Mouse (Mus musculus): ENCODE measurements around the gene Mgat5. TPM values are rescaled to one million over a fixed set of nuclear protein-coding genes. Genes with fewer than 3 reads are reported as not detected.

Mgat5 gene
- total RNA-seq, 2 experiments from 2014 or later = 18.3 to 24.9 TPM

- DNase-seq (ENCODE audit: low spot score in 2 of 2) = no peak
Measured at GRCm38 (mm10) chr1:127374157-127374556, 169.3 kb downstream of the Mgat5 start.

GRCm38 (mm10) chr1:127380140-127380539 is 175.3 kb downstream of the Mgat5 start:
- DNase-seq (ENCODE audit: low spot score in 2 of 2) = no peak

GRCm38 (mm10) chr1:127380749-127381501 is 176.1 kb downstream of the Mgat5 start:
- no peak for DNase-seq (ENCODE audit: low spot score in 2 of 2)

GRCm38 (mm10) chr1:127383071-127383470 is 178.3 kb downstream of the Mgat5 start:
- DNase-seq (ENCODE audit: low spot score in 2 of 2) = no peak

- DNase-seq (ENCODE audit: low spot score in 2 of 2) = no peak
Measured at GRCm38 (mm10) chr1:127387226-127387625, 182.4 kb downstream of the Mgat5 start.

- no peak for DNase-seq (ENCODE audit: low spot score in 2 of 2)
Measured at GRCm38 (mm10) chr1:127387661-127388060, 182.8 kb downstream of the Mgat5 start.

GRCm38 (mm10) chr1:127394716-127395115 is 189.9 kb downstream of the Mgat5 start:
- no peak for DNase-seq (ENCODE audit: low spot score in 2 of 2)

GRCm38 (mm10) chr1:127395724-127396123 is 190.9 kb downstream of the Mgat5 start:
- DNase-seq (ENCODE audit: low spot score in 2 of 2) = no peak

GRCm38 (mm10) chr1:127396569-127397349 is 191.9 kb downstream of the Mgat5 start:
- no peak for DNase-seq (ENCODE audit: low spot score in 2 of 2)

GRCm38 (mm10) chr1:127397396-127397795 is 192.6 kb downstream of the Mgat5 start:
- no peak for DNase-seq (ENCODE audit: low spot score in 2 of 2)

- DNase-seq (ENCODE audit: low spot score in 2 of 2) = no peak
Measured at GRCm38 (mm10) chr1:127398186-127398585, 193.4 kb downstream of the Mgat5 start.

GRCm38 (mm10) chr1:127400198-127400597 is 195.4 kb downstream of the Mgat5 start:
- no peak for DNase-seq (ENCODE audit: low spot score in 2 of 2)

- no peak for DNase-seq (ENCODE audit: low spot score in 2 of 2)
Measured at GRCm38 (mm10) chr1:127400666-127401065, 195.9 kb downstream of the Mgat5 start.

- DNase-seq (ENCODE audit: low spot score in 2 of 2) = no peak
Measured at GRCm38 (mm10) chr1:127404655-127405054, 199.8 kb downstream of the Mgat5 start.

GRCm38 (mm10) chr1:127408957-127409423 is 204.2 kb downstream of the Mgat5 start:
- DNase-seq (ENCODE audit: low spot score in 2 of 2) = no peak

GRCm38 (mm10) chr1:127409512-127409911 is 204.7 kb downstream of the Mgat5 start:
- DNase-seq (ENCODE audit: low spot score in 2 of 2) = no peak

- DNase-seq (ENCODE audit: low spot score in 2 of 2) = no peak
Measured at GRCm38 (mm10) chr1:127414500-127414899, 209.7 kb downstream of the Mgat5 start.

- DNase-seq (ENCODE audit: low spot score in 2 of 2) = no peak
Measured at GRCm38 (mm10) chr1:127415896-127416295, 211.1 kb downstream of the Mgat5 start.

GRCm38 (mm10) chr1:127416971-127417370 is 212.2 kb downstream of the Mgat5 start:
- no peak for DNase-seq (ENCODE audit: low spot score in 2 of 2)

- DNase-seq (ENCODE audit: low spot score in 2 of 2) = no peak
Measured at GRCm38 (mm10) chr1:127418916-127419575, 214.2 kb downstream of the Mgat5 start.

GRCm38 (mm10) chr1:127419581-127419980 is 214.8 kb downstream of the Mgat5 start:
- DNase-seq (ENCODE audit: low spot score in 2 of 2) = no peak

GRCm38 (mm10) chr1:127420383-127420782 is 215.6 kb downstream of the Mgat5 start:
- no peak for DNase-seq (ENCODE audit: low spot score in 2 of 2)

Data from adrenal gland, postnatal 4 days (tissue).